Mouse (Mus musculus) E14TG2a.4 (cell line): ENCODE measurements at regions not wholly inside any gene's neighbourhood (a gene's known extent, or its start where the extent isn't known, plus 50 kb on each side); places are given as distances from the start of the nearest gene placed in this dataset.

Experiments
- H3K27me3 ChIP-seq: 2 replicates; pipeline ENCODE4 v1.6.1; 2014; ENCODE audit warnings: low read length, control low read depth; ENCODE audit not compliant: insufficient read depth
- H3K36me3 ChIP-seq: 2 replicates; pipeline ENCODE4 v1.6.1; 2014; ENCODE audit warnings: low read length, control low read depth; ENCODE audit not compliant: insufficient read depth
- H3K4me1 ChIP-seq: replicated peaks from 2 replicates; pipeline ENCODE4 v1.6.1; 2014; ENCODE audit warnings: low read depth, low read length, control low read depth
- H3K4me3 ChIP-seq: replicated peaks from 2 replicates; pipeline ENCODE4 v1.5.1; 2014; ENCODE audit warnings: mild to moderate bottlenecking, low read length
- H3K9me3 ChIP-seq: 2 replicates; pipeline ENCODE4 v1.6.1; 2014; ENCODE audit warnings: low read length, control low read depth
- CTCF ChIP-seq: conservative IDR thresholded peaks from 2 replicates; pipeline ENCODE4 v1.5.1; 2014; ENCODE audit warnings: low read length
- NANOG ChIP-seq: IDR thresholded peaks from 2 replicates; pipeline ENCODE4 v1.6.1; 2014; ENCODE audit warnings: borderline replicate concordance, low read length, mixed read lengths
- POU5F1 ChIP-seq: IDR thresholded peaks from 2 replicates; pipeline ENCODE4 v1.6.1; 2014; ENCODE audit warnings: low read length, borderline replicate concordance

GRCm38 (mm10) chr6:106876690-106877089, 76.8 kb upstream of the Crbn start:
- no peak for TF ChIP-seq CTCF
- TF ChIP-seq POU5F1 = no peak
- TF ChIP-seq NANOG = no peak
- no peaks in the 10 kb centered on the region for H3K9me3 ChIP-seq
- no peaks in the 10 kb centered on the region for H3K36me3 ChIP-seq
- H3K27me3 ChIP-seq = no peaks in the 10 kb centered on the region
- no peak overlapping the region for H3K4me3 ChIP-seq
- no peaks in the 10 kb centered on the region for H3K4me1 ChIP-seq

- Histone ChIP-seq H3K36me3 (no peaks in the 10 kb centered on the region), H3K9me3 (no peaks in the 10 kb centered on the region), H3K4me1 (no peaks in the 10 kb centered on the region), H3K4me3 (no peak overlapping the region), H3K27me3 (no peaks in the 10 kb centered on the region)
- TF ChIP-seq POU5F1 = no peak
- no peak for TF ChIP-seq NANOG
- TF ChIP-seq CTCF = no peak
Measured at GRCm38 (mm10) chr6:106891879-106892638, 92.2 kb upstream of the Crbn start.

- no peaks in the 10 kb centered on the region for H3K36me3 ChIP-seq
- no peak for TF ChIP-seq NANOG
- TF ChIP-seq CTCF = no peak
- no peak for TF ChIP-seq POU5F1
- no peaks in the 10 kb centered on the region for H3K27me3 ChIP-seq
- no peak overlapping the region for H3K4me3 ChIP-seq
- H3K9me3 ChIP-seq = no peaks in the 10 kb centered on the region
- H3K4me1 ChIP-seq = no peaks in the 10 kb centered on the region
Measured at GRCm38 (mm10) chr6:106892639-106892934, 92.7 kb upstream of the Crbn start.

GRCm38 (mm10) chr6:106903953-106904683, 104.2 kb upstream of the Crbn start:
- H3K9me3 ChIP-seq = no peaks in the 10 kb centered on the region
- TF ChIP-seq CTCF (no peak), NANOG (no peak), POU5F1 (no peak)

GRCm38 (mm10) chr6:106915121-106915520, 115.2 kb upstream of the Crbn start:
- H3K36me3 ChIP-seq = no peaks in the 10 kb centered on the region

More at GRCm38 (mm10) chr6:106903953-106904683, 104.2 kb upstream of the Crbn start:
- no peak overlapping the region for H3K4me3 ChIP-seq
- no peaks in the 10 kb centered on the region for H3K27me3 ChIP-seq
- no peaks in the 10 kb centered on the region for H3K4me1 ChIP-seq
- no peaks in the 10 kb centered on the region for H3K36me3 ChIP-seq

GRCm38 (mm10) chr6:106916683-106917289, 116.9 kb upstream of the Crbn start:
- Histone ChIP-seq H3K4me1 (no peaks in the 10 kb centered on the region), H3K36me3 (no peaks in the 10 kb centered on the region), H3K4me3 (no peak overlapping the region), H3K9me3 (no peaks in the 10 kb centered on the region), H3K27me3 (no peaks in the 10 kb centered on the region)
- TF ChIP-seq NANOG (no peak), POU5F1 (no peak), CTCF (no peak)

More at GRCm38 (mm10) chr6:106915121-106915520, 115.2 kb upstream of the Crbn start:
- Histone ChIP-seq H3K27me3 (no peaks in the 10 kb centered on the region), H3K4me1 (no peaks in the 10 kb centered on the region), H3K9me3 (no peaks in the 10 kb centered on the region), H3K4me3 (no peak overlapping the region)
- TF ChIP-seq NANOG (no peak), CTCF (no peak), POU5F1 (no peak)

- TF ChIP-seq CTCF = no peak
- Histone ChIP-seq H3K4me1 (no peaks in the 10 kb centered on the region), H3K4me3 (no peak overlapping the region), H3K36me3 (no peaks in the 10 kb centered on the region), H3K27me3 (no peaks in the 10 kb centered on the region), H3K9me3 (no peaks in the 10 kb centered on the region)
Measured at GRCm38 (mm10) chr6:106920951-106921350, 121.1 kb upstream of the Crbn start.

- Histone ChIP-seq H3K36me3 (no peaks in the 10 kb centered on the region), H3K27me3 (no peaks in the 10 kb centered on the region), H3K4me1 (no peaks in the 10 kb centered on the region), H3K9me3 (no peaks in the 10 kb centered on the region), H3K4me3 (no peak overlapping the region)
- TF ChIP-seq NANOG (no peak), CTCF (no peak), POU5F1 (no peak)
Measured at GRCm38 (mm10) chr6:106925486-106925885, 125.6 kb upstream of the Crbn start.

- Histone ChIP-seq H3K4me3 (no peak overlapping the region), H3K9me3 (no peaks in the 10 kb centered on the region), H3K27me3 (no peaks in the 10 kb centered on the region), H3K36me3 (no peaks in the 10 kb centered on the region), H3K4me1 (no peaks in the 10 kb centered on the region)
- TF ChIP-seq POU5F1 = no peak
- TF ChIP-seq NANOG = no peak
- no peak for TF ChIP-seq CTCF
Measured at GRCm38 (mm10) chr6:106933584-106933983, 133.7 kb upstream of the Crbn start.
